37 mouse cellular contexts compared by ENCODE assay signal in genomic region chr6:24656094-24656493, GRCm38 (mm10). TPM values are rescaled to one million over a fixed set of nuclear protein-coding genes. Genes with fewer than 3 reads are reported as not detected.
DNase-seq lines count a peak whose midpoint lies in the region; ATAC-seq and TF ChIP-seq lines count a peak whose summit lies in the region.
"Had no signal": no experiment of that assay in that cellular context is flagged by ENCODE, and none has a peak within 500 bp of the region (broad histone marks: within the 10 kb centered on the region; RNA-seq: fewer than 3 reads in every experiment).

No protein-coding gene starts in this region.

- no peaks in the 10 kb centered on the region for H3K9me3 ChIP-seq in heart, embryonic 12.5 days (replicated peaks)
- H3K9me3 ChIP-seq: embryonic facial prominence, embryonic 10.5 days; embryonic facial prominence, embryonic 15.5 days; forebrain, embryonic 12.5 days; hindbrain, embryonic 10.5 days; hindbrain, embryonic 15.5 days; kidney, embryonic 15.5 days; limb, embryonic 12.5 days; megakaryocyte, embryonic 14.5 days; midbrain, embryonic 15.5 days had no signal

- no peak for TF ChIP-seq CTCF in cortical plate, adult 2 months (IDR thresholded peaks at IDR 0.05; ENCODE audit: extremely low read depth, insufficient read depth, low read length)

- no peaks in the 10 kb centered on the region for H3K27me3 ChIP-seq in heart, embryonic 12.5 days (replicated peaks)
- H3K27me3 ChIP-seq: CH12.LX; embryonic facial prominence, embryonic 15.5 days; forebrain, embryonic 12.5 days; hindbrain, embryonic 15.5 days; kidney, embryonic 15.5 days; limb, embryonic 12.5 days; megakaryocyte, embryonic 14.5 days; midbrain, embryonic 15.5 days had no signal

- no peak overlapping the region for H3K9ac ChIP-seq in heart, embryonic 12.5 days
- H3K9ac ChIP-seq: embryonic facial prominence, embryonic 15.5 days; forebrain, embryonic 12.5 days; hindbrain, embryonic 15.5 days; kidney, embryonic 15.5 days; limb, embryonic 12.5 days; liver, postnatal 0 days; midbrain, embryonic 15.5 days had no signal

- WGBS in heart, embryonic 12.5 days, result 83% methylated on average over 1 of the region's 1 CpGs

- ATAC-seq in heart, embryonic 12.5 days (ENCODE audit: insufficient number of reproducible peaks, low FRiP score), result no peak
- ATAC-seq: inflammation-experienced regulatory T-cells, adult 6 months; liver, postnatal 0 days; midbrain, embryonic 15.5 days had no signal

- no peak overlapping the region for H3K4me2 ChIP-seq in heart, embryonic 12.5 days
- H3K4me2 ChIP-seq: embryonic facial prominence, embryonic 15.5 days; forebrain, embryonic 12.5 days; hindbrain, embryonic 15.5 days; kidney, embryonic 15.5 days; limb, embryonic 12.5 days; midbrain, embryonic 15.5 days had no signal

- H3K27ac ChIP-seq in heart, embryonic 12.5 days (ENCODE audit: poor library complexity, severe bottlenecking), result no peak overlapping the region
- peak overlapping the region; percentile 65; the same call in 1 of the 2 replicates for H3K27ac ChIP-seq in cortical plate, adult 2 months (ENCODE audit: insufficient read depth, low read length)
- H3K27ac ChIP-seq: embryonic facial prominence, embryonic 10.5 days; embryonic facial prominence, embryonic 15.5 days; forebrain, embryonic 12.5 days; hindbrain, embryonic 10.5 days; hindbrain, embryonic 15.5 days; kidney, embryonic 15.5 days; left cerebral cortex, adult 2 months; limb, embryonic 12.5 days; midbrain, embryonic 15.5 days; stomach, postnatal 0 days had no signal

- no peak for TF ChIP-seq POLR2A in cortical plate, adult 2 months (IDR thresholded peaks at IDR 0.05; ENCODE audit: extremely low read depth, insufficient read depth, low read length)

- no peak overlapping the region for H3K4me3 ChIP-seq in heart, embryonic 12.5 days
- no peak overlapping the region for H3K4me3 ChIP-seq in cortical plate, adult 2 months (ENCODE audit: insufficient read depth, low read length)
- H3K4me3 ChIP-seq: embryonic facial prominence, embryonic 10.5 days; embryonic facial prominence, embryonic 15.5 days; forebrain, embryonic 12.5 days; hindbrain, embryonic 10.5 days; hindbrain, embryonic 15.5 days; kidney, embryonic 15.5 days; left cerebral cortex, adult 2 months; limb, embryonic 12.5 days; midbrain, embryonic 15.5 days had no signal

- H3K36me3 ChIP-seq in heart, embryonic 12.5 days, result no peaks in the 10 kb centered on the region
- H3K36me3 ChIP-seq: embryonic facial prominence, embryonic 15.5 days; forebrain, embryonic 12.5 days; hindbrain, embryonic 15.5 days; midbrain, embryonic 15.5 days had no signal

- peak; percentile 89 for DNase-seq in heart, adult 11 months
- DNase-seq in thymus, postnatal 0 days (ENCODE audit: low spot score), result peak; percentile 9
- no peak for DNase-seq in thymus, postnatal 14 days
- DNase-seq in kidney, adult 11 months, result no peak
- no peak for DNase-seq in left cerebral cortex, adult 18-20 months (ENCODE audit: low spot score in 2 of 2)
- DNase-seq: adrenal gland, postnatal 10 days; cerebellum, adult 18-20 months; cerebellum, postnatal 14 days; kidney, adult 18-20 months; kidney, postnatal 25 days; liver, postnatal 0 days; lung, postnatal 4 days; right cerebral cortex, adult 18-20 months; right cerebral cortex, postnatal 4 days; thymus, adult 18-20 months had no signal

- peaks cover 12% of the 10 kb centered on the region for H3K4me1 ChIP-seq in heart, embryonic 12.5 days (replicated peaks)
- H3K4me1 ChIP-seq in cortical plate, adult 2 months (ENCODE audit: control insufficient read depth, insufficient read depth, low read length), result peaks cover 5% of the 10 kb centered on the region; the same call in 1 of the 2 replicates
- H3K4me1 ChIP-seq: embryonic facial prominence, embryonic 15.5 days; forebrain, embryonic 12.5 days; hindbrain, embryonic 15.5 days; midbrain, embryonic 15.5 days had no signal

RNA-seq across cellular contexts. Expression of gene Wasl, which starts 8.7 kb away (rescaled TPM):
- 66.1 and 66.7 TPM in 2 replicates for polyA plus RNA-seq in heart, embryonic 12.5 days (2016; fragmentation: Nextera tagmentation; extraction: Ambion mirVana)
- 41.3 and 50.7 TPM in 2 replicates for polyA plus RNA-seq in thymus, postnatal 0 days (2015; fragmentation: Nextera tagmentation; extraction: Ambion mirVana)
- 56.4 and 58.5 TPM in 2 replicates for polyA plus RNA-seq in cortical plate, adult 2 months (2012; rRNA removed)
- 100 to 1,000 TPM; 114 to 122 TPM for total RNA-seq in left cerebral cortex, adult 18-20 months (2021)

RNA-seq across cellular contexts. Expression of gene Lmod2, which starts 58.5 kb away (rescaled TPM):
- polyA plus RNA-seq in heart, embryonic 12.5 days (2016; fragmentation: Nextera tagmentation; extraction: Ambion mirVana), result 45.3 and 49.3 TPM in 2 replicates
- polyA plus RNA-seq in thymus, postnatal 0 days (2015; fragmentation: Nextera tagmentation; extraction: Ambion mirVana), result 0.06 and 0.07 TPM in 2 replicates
- not detected in 2 replicates for polyA plus RNA-seq in cortical plate, adult 2 months (2012; rRNA removed)
- total RNA-seq in left cerebral cortex, adult 18-20 months (2021), result not detected
- total RNA-seq: CH12.LX; ES-E14; layer of hippocampus, adult 18-20 months; layer of hippocampus, postnatal 10 days; left cerebral cortex, adult 2 months; left cerebral cortex, postnatal 25 days; neutrophil, adult 5-6 weeks had no signal
- polyA plus RNA-seq: embryonic facial prominence, embryonic 10.5 days; forebrain, embryonic 12.5 days; hindbrain, embryonic 10.5 days; hindbrain, embryonic 15.5 days; inflammation-experienced regulatory T-cells, adult 6 months; limb, embryonic 12.5 days; liver, adult 2 months; midbrain, embryonic 15.5 days; spleen, adult 2 months; stomach, postnatal 0 days had no signal

Comparison
In these comparisons a context has a peak if more than half of its experiments do, and no peak if none do; other contexts are left out.
1. DNase-seq: peak in heart, adult 11 months (single experiment) and thymus, postnatal 0 days (single experiment); none in thymus, postnatal 14 days (single experiment), kidney, adult 11 months (single experiment) and left cerebral cortex, adult 18-20 months (0 of 2).
2. RNA of gene Lmod2, which starts 58.5 kb away (polyA plus RNA-seq): 45.3 to 49.3 TPM in heart, embryonic 12.5 days; 0.06 to 0.07 TPM in thymus, postnatal 0 days and not detected in cortical plate, adult 2 months; every median in the first group is over 10 times any median in the second.